Mouse (Mus musculus) embryonic facial prominence, embryonic 12.5 days (tissue): ENCODE results near the gene Lrrc58. TPM values are rescaled to one million over a fixed set of nuclear protein-coding genes. Genes with fewer than 3 reads are reported as not detected.

ENCODE experiments used
- ATAC-seq: fragments of 200-750 bp; cut with Nextera tagmentation; 2 replicates; pipeline ENCODE4 v1.8.0; 2017; ENCODE audit not compliant: insufficient number of reproducible peaks, insufficient read depth, low FRiP score, low TSS enrichment
- H3K27ac ChIP-seq: fragments of 300-500 bp; sonication (generic); 2 replicates; pipeline ENCODE4 v1.5.1; 2016; ENCODE audit warnings: mild to moderate bottlenecking
- H3K27me3 ChIP-seq: fragments of 300-500 bp; sonication (generic); 2 replicates; pipeline ENCODE4 v1.6.1; 2016; ENCODE audit warnings: mild to moderate bottlenecking, moderate library complexity
- H3K36me3 ChIP-seq: fragments of 300-500 bp; sonication (generic); 2 replicates; pipeline ENCODE4 v1.6.1; 2016; ENCODE audit warnings: mild to moderate bottlenecking
- H3K4me1 ChIP-seq: fragments of 300-500 bp; sonication (generic); 2 replicates; pipeline ENCODE4 v1.6.1; 2016
- H3K4me2 ChIP-seq: fragments of 300-500 bp; sonication (generic); replicated peaks from 2 replicates; pipeline ENCODE4 v1.6.1; 2016; ENCODE audit warnings: mild to moderate bottlenecking, moderate library complexity
- H3K4me3 ChIP-seq: fragments of 300-500 bp; sonication (generic); 2 replicates; pipeline ENCODE4 v1.5.1; 2016; ENCODE audit warnings: mild to moderate bottlenecking
- H3K9ac ChIP-seq: fragments of 300-500 bp; sonication (generic); 2 replicates; pipeline ENCODE4 v1.6.1; 2016; ENCODE audit warnings: mild to moderate bottlenecking, moderate library complexity
- H3K9me3 ChIP-seq: fragments of 300-500 bp; sonication (generic); 2 replicates; pipeline ENCODE4 v1.6.1; 2016; ENCODE audit warnings: mild to moderate bottlenecking, moderate library complexity
- WGBS: fragments of 180-500 bp; shearing (Covaris S2); methylation state at CpG from one replicate; pipeline ENCODE4 v1.1.7; 2016; 5-methylcytosine and 5-hydroxymethylcytosine counted together
- polyA plus RNA-seq: library from polyadenylated mRNA; unstranded; fragments of >200 nt; fragmentation: Nextera tagmentation; extraction: Ambion mirVana; gene quantifications from 2 replicates; pipeline ENCODE4 v1.2.1, GENCODE M21; 2016

Lrrc58 gene
- polyA plus RNA-seq, 1 experiment from 2014 or later = 65.7 TPM

GRCm38 (mm10) chr16:37898790-37899189 is 30.6 kb downstream of the Lrrc58 start:
- no peak overlapping the region for H3K4me2 ChIP-seq
- no peaks in the 10 kb centered on the region for H3K4me1 ChIP-seq
- H3K4me3 ChIP-seq = no peak overlapping the region
- H3K9me3 ChIP-seq = no peaks in the 10 kb centered on the region
- no peaks in the 10 kb centered on the region for H3K27me3 ChIP-seq
- H3K27ac ChIP-seq = no peak overlapping the region
- 76% methylated on average over 5 of the region's 5 CpGs for WGBS
- no peaks in the 10 kb centered on the region for H3K36me3 ChIP-seq
- no peak for ATAC-seq
- H3K9ac ChIP-seq = no peak overlapping the region

- Histone ChIP-seq H3K4me2 (no peak overlapping the region), H3K36me3 (no peaks in the 10 kb centered on the region), H3K4me1 (no peaks in the 10 kb centered on the region), H3K9me3 (no peaks in the 10 kb centered on the region), H3K4me3 (no peak overlapping the region), H3K9ac (no peak overlapping the region), H3K27ac (no peak overlapping the region), H3K27me3 (no peaks in the 10 kb centered on the region)
- 33% methylated on average over 2 of the region's 2 CpGs for WGBS
- ATAC-seq = no peak
These were observed 31.2 kb downstream of the Lrrc58 start for GRCm38 (mm10) chr16:37899357-37899756.

GRCm38 (mm10) chr16:37901318-37901717 is 33.1 kb downstream of the Lrrc58 start:
- Histone ChIP-seq H3K4me1 (no peaks in the 10 kb centered on the region), H3K4me2 (no peak overlapping the region), H3K27ac (no peak overlapping the region), H3K4me3 (no peak overlapping the region), H3K36me3 (no peaks in the 10 kb centered on the region), H3K27me3 (no peaks in the 10 kb centered on the region), H3K9ac (no peak overlapping the region), H3K9me3 (no peaks in the 10 kb centered on the region)
- 49% methylated on average over 11 of the region's 11 CpGs for WGBS
- ATAC-seq = no peak

DNA sequence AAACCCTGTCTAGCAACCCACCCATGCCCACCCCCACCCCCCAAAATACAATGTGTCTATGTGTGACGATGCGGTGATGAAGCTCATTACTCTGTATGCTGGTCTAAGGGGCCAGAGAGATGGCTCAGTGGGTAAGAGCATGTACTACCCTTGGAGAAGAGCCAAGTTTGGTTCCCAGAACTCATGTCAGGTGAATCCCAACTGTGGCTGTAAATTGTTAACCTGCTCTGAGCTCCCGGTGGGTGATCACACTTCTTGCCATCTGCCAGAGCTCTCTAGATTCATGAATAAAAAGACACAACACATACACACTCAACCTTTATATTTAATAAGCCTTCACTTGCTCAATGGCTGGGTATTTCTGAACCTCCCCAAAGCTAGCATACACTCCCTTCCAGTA is 38.3 kb downstream of the Lrrc58 start:
- Histone ChIP-seq H3K9ac (no peak overlapping the region), H3K4me2 (no peak overlapping the region), H3K4me3 (no peak overlapping the region), H3K9me3 (no peaks in the 10 kb centered on the region), H3K27ac (no peak overlapping the region), H3K36me3 (no peaks in the 10 kb centered on the region), H3K27me3 (no peaks in the 10 kb centered on the region), H3K4me1 (peaks cover 3% of the 10 kb centered on the region; the same call in 1 of the 2 replicates)
- no peak for ATAC-seq
- 92% methylated on average over 3 of the region's 3 CpGs for WGBS

GRCm38 (mm10) chr16:37911086-37911485 is 42.9 kb downstream of the Lrrc58 start:
- no peak overlapping the region for H3K9ac ChIP-seq
- H3K36me3 ChIP-seq = no peaks in the 10 kb centered on the region
- H3K4me1 ChIP-seq = peaks cover 3% of the 10 kb centered on the region; the same call in 1 of the 2 replicates
- no peak overlapping the region for H3K4me3 ChIP-seq
- H3K27ac ChIP-seq = no peak overlapping the region
- 88% methylated on average over 1 of the region's 1 CpGs for WGBS
- peaks cover 12% of the 10 kb centered on the region; the same call in 1 of the 2 replicates for H3K27me3 ChIP-seq
- H3K9me3 ChIP-seq = no peaks in the 10 kb centered on the region
- no peak overlapping the region for H3K4me2 ChIP-seq
- no peak for ATAC-seq

GRCm38 (mm10) chr16:37916138-37916817 is 48.1 kb downstream of the Lrrc58 start, which contains the start of gene Gpr156:
Gene Gpr156, plus strand, starts transcription at chr16:37916496.
- Histone ChIP-seq H3K4me3 (peak within 1 kb of the TSS; percentile 45), H3K36me3 (no peaks in the 10 kb centered on the region), H3K27ac (no peak within 1 kb of the TSS), H3K4me2 (peak within 1 kb of the TSS; percentile 77), H3K27me3 (peaks cover 29% of the 10 kb centered on the region), H3K4me1 (no peaks in the 10 kb centered on the region), H3K9ac (peak within 1 kb of the TSS; percentile 56), H3K9me3 (no peaks in the 10 kb centered on the region)
- WGBS = 2% methylated on average over 53 of the region's 53 CpGs
- peak; percentile 86 for ATAC-seq

- H3K9me3 ChIP-seq = no peaks in the 10 kb centered on the region
- no peak overlapping the region for H3K9ac ChIP-seq
- peak overlapping the region; percentile 77 for H3K4me2 ChIP-seq
- WGBS = 16% methylated on average over 7 of the region's 7 CpGs
- no peaks in the 10 kb centered on the region for H3K36me3 ChIP-seq
- no peaks in the 10 kb centered on the region for H3K4me1 ChIP-seq
- peaks cover 29% of the 10 kb centered on the region for H3K27me3 ChIP-seq
- H3K27ac ChIP-seq = no peak overlapping the region
- peak overlapping the region; percentile 45 for H3K4me3 ChIP-seq
- ATAC-seq = no peak
These were observed 48.6 kb downstream of the Lrrc58 start for GRCm38 (mm10) chr16:37916818-37917201.

- WGBS = 82% methylated on average over 6 of the region's 6 CpGs
- Histone ChIP-seq H3K4me3 (no peak overlapping the region), H3K9ac (no peak overlapping the region), H3K27ac (no peak overlapping the region), H3K4me2 (no peak overlapping the region), H3K36me3 (no peaks in the 10 kb centered on the region), H3K4me1 (no peaks in the 10 kb centered on the region), H3K9me3 (no peaks in the 10 kb centered on the region), H3K27me3 (peaks cover 29% of the 10 kb centered on the region)
- no peak for ATAC-seq
These were observed 50.8 kb downstream of the Lrrc58 start for GRCm38 (mm10) chr16:37919000-37919399.

DNA sequence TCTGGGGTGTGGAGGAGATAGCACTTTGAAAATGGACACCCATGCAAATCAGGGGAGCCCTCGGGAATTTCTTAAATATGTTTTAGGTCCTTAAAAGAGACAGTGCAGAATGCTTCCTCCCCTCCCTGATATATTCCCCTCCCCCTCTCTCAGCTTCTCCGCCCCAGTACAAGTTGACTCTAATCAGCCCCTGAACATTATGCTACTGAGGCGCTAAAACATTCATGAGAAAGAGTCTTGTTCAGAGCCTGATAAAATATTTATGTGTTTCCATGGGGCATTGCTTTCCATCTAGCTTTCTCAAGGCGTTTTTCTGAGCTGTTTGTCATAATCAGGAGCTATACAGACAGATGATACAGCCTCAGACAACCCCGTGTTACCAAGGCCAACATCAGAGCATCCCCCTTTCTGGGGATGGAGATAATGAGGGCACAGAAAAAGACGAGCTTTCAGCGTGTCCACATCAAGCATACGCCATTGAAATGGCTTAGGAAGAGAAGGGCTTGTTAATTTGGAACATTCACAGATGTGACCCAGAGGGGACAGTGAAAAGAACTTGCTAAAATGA is 52.7 kb downstream of the Lrrc58 start:
- Histone ChIP-seq H3K4me2 (no peak overlapping the region), H3K36me3 (no peaks in the 10 kb centered on the region), H3K4me1 (peaks cover 1% of the 10 kb centered on the region; the same call in 1 of the 2 replicates), H3K9ac (no peak overlapping the region), H3K27me3 (peaks cover 18% of the 10 kb centered on the region), H3K9me3 (no peaks in the 10 kb centered on the region), H3K27ac (no peak overlapping the region), H3K4me3 (no peak overlapping the region)
- no peak for ATAC-seq
- WGBS = 62% methylated on average over 8 of the region's 8 CpGs

- H3K4me2 ChIP-seq = no peak overlapping the region
- H3K36me3 ChIP-seq = no peaks in the 10 kb centered on the region
- peaks cover 5% of the 10 kb centered on the region; the same call in 1 of the 2 replicates for H3K4me1 ChIP-seq
- 0 out of 2 replicates have a peak overlapping the region, but pooled peaks have one; percentile 2 for H3K9ac ChIP-seq
- ATAC-seq = no peak
- H3K9me3 ChIP-seq = no peaks in the 10 kb centered on the region
- no peak overlapping the region for H3K4me3 ChIP-seq
- H3K27ac ChIP-seq = 0 out of 2 replicates have a peak overlapping the region, but pooled peaks have one; percentile 17
- WGBS = 23% methylated on average over 7 of the region's 7 CpGs
- H3K27me3 ChIP-seq = no peaks in the 10 kb centered on the region
These were observed 57.9 kb downstream of the Lrrc58 start for GRCm38 (mm10) chr16:37926087-37926486.

GRCm38 (mm10) chr16:37927117-37927516 is 58.9 kb downstream of the Lrrc58 start:
- Histone ChIP-seq H3K9ac (no peak overlapping the region), H3K4me3 (no peak overlapping the region), H3K9me3 (no peaks in the 10 kb centered on the region), H3K4me1 (peaks cover 5% of the 10 kb centered on the region; the same call in 1 of the 2 replicates), H3K4me2 (no peak overlapping the region), H3K27me3 (no peaks in the 10 kb centered on the region), H3K36me3 (no peaks in the 10 kb centered on the region), H3K27ac (no peak overlapping the region)
- no peak for ATAC-seq
- 25% methylated on average over 4 of the region's 4 CpGs for WGBS

- WGBS = 48% methylated on average over 2 of the region's 2 CpGs
- no peaks in the 10 kb centered on the region for H3K36me3 ChIP-seq
- H3K4me1 ChIP-seq = peaks cover 5% of the 10 kb centered on the region; the same call in 1 of the 2 replicates
- H3K9ac ChIP-seq = no peak overlapping the region
- H3K4me3 ChIP-seq = no peak overlapping the region
- H3K9me3 ChIP-seq = no peaks in the 10 kb centered on the region
- H3K27ac ChIP-seq = no peak overlapping the region
- ATAC-seq = no peak
- no peak overlapping the region for H3K4me2 ChIP-seq
- H3K27me3 ChIP-seq = no peaks in the 10 kb centered on the region
These were observed 60.8 kb downstream of the Lrrc58 start for GRCm38 (mm10) chr16:37929006-37929405.
